Mouse (Mus musculus) spleen, adult 2 months (tissue): ENCODE results near the gene Aldh16a1. TPM values are rescaled to one million over a fixed set of nuclear protein-coding genes. Genes with fewer than 3 reads are reported as not detected.

Source experiments
- DNase-seq, 2 experiments: peaks; one replicate each; pipeline versions ENCODE4 v3.0.0 to v3.0.0-alpha.2; 2012 to 2021; ENCODE audit warnings: low spot score in 2 of 2, low read depth in 1 of 2
- H3K27ac ChIP-seq: fragments of 200-500 bp; 2 replicates; pipeline ENCODE4 v1.5.1; 2012; ENCODE audit warnings: low read length, inconsistent platforms; ENCODE audit not compliant: insufficient read depth
- H3K27me3 ChIP-seq: fragments of 200-500 bp; 2 replicates; pipeline ENCODE4 v1.6.1; 2012; ENCODE audit warnings: mild to moderate bottlenecking, moderate library complexity, low read length, inconsistent platforms; ENCODE audit not compliant: control insufficient read depth, insufficient read depth
- H3K36me3 ChIP-seq: fragments of 200-500 bp; 2 replicates; pipeline ENCODE4 v1.6.1; 2012; ENCODE audit warnings: mild to moderate bottlenecking, low read length, inconsistent platforms; ENCODE audit not compliant: control insufficient read depth, insufficient read depth
- H3K4me1 ChIP-seq: fragments of 200-500 bp; 2 replicates; pipeline ENCODE4 v1.6.1; 2011; ENCODE audit warnings: inconsistent platforms; ENCODE audit not compliant: control insufficient read depth, insufficient read depth, insufficient read length
- H3K4me3 ChIP-seq: fragments of 200-500 bp; 2 replicates; pipeline ENCODE4 v1.5.1; 2011; ENCODE audit warnings: mild to moderate bottlenecking, inconsistent platforms; ENCODE audit not compliant: insufficient read depth, insufficient read length; ENCODE audit errors: extremely low read depth
- CTCF ChIP-seq: fragments of 200-500 bp; IDR thresholded peaks from 2 replicates; pipeline ENCODE4 v1.5.1; 2011; ENCODE audit warnings: mild to moderate bottlenecking, inconsistent platforms; ENCODE audit not compliant: insufficient read depth, insufficient read length, insufficient replicate concordance; ENCODE audit errors: extremely low read depth
- POLR2A ChIP-seq: fragments of 200-500 bp; IDR thresholded peaks from 2 replicates; pipeline ENCODE4 v1.6.1; 2011; ENCODE audit warnings: low read depth, low read length, inconsistent platforms
- WGBS: fragments of 180-500 bp; shearing (Covaris S2); methylation state at CpG from one replicate; pipeline ENCODE4 v1.1.7; 2018; 5-methylcytosine and 5-hydroxymethylcytosine counted together
- polyA plus RNA-seq: library from polyadenylated mRNA; depleted of rRNA; stranded (reverse); fragments of >200 nt; gene quantifications from 2 replicates; pipeline ENCODE4 v1.2.3, GENCODE M21; 2012

The Aldh16a1 gene
- polyA plus RNA-seq, 1 experiment: 93.0 TPM

DNA sequence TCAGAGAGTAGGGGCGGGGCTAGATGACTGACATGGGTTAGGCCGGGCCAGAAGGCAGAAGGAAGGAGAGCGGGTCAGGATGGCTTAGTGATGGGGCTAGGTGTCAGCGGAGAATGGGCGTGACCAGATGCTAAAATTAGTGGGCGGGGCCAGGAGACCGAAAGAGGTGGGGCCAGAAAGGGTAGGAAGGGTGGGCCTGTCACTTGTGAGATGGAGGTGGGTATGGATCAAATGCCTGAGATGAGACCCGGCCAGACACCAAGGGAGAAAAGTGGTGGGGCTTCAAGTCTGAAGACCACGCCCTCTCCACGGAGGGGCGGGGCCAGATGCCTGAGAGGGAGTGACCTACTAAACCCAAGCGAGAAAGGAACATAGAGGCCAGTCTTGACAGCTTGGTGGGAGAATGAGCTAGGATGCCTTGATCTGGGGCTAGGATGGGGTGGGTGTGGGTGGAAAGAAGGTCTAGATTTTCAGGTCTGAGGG lies 19.8 kb downstream of the Aldh16a1 start:
- no peaks in the 10 kb centered on the region for H3K27me3 ChIP-seq
- H3K27ac ChIP-seq: 0 out of 2 replicates have a peak overlapping the region, but pooled peaks have one; percentile 68
- 25% methylated on average over 12 of the region's 12 CpGs for WGBS
- no peak overlapping the region; the same call in 1 of the 2 replicates for H3K4me3 ChIP-seq
- DNase-seq: no peak
- TF ChIP-seq CTCF (no peak), POLR2A (no peak)
- H3K36me3 ChIP-seq: peaks cover 8% of the 10 kb centered on the region
- H3K4me1 ChIP-seq: peaks cover 5% of the 10 kb centered on the region; the same call in 1 of the 2 replicates

GRCm38 (mm10) chr7:45133446-45134159 lies 20.8 kb downstream of the Aldh16a1 start:
- Histone ChIP-seq H3K4me1 (peaks cover 5% of the 10 kb centered on the region; the same call in 1 of the 2 replicates), H3K36me3 (peaks cover 8% of the 10 kb centered on the region), H3K27ac (no peak overlapping the region), H3K4me3 (no peak overlapping the region), H3K27me3 (no peaks in the 10 kb centered on the region)
- TF ChIP-seq POLR2A (no peak), CTCF (peak; percentile 7; the same call in 1 of the 2 replicates)
- 91% methylated on average over 8 of the region's 8 CpGs for whole genome bisulfite sequencing
- no peak for DNase-seq

DNA sequence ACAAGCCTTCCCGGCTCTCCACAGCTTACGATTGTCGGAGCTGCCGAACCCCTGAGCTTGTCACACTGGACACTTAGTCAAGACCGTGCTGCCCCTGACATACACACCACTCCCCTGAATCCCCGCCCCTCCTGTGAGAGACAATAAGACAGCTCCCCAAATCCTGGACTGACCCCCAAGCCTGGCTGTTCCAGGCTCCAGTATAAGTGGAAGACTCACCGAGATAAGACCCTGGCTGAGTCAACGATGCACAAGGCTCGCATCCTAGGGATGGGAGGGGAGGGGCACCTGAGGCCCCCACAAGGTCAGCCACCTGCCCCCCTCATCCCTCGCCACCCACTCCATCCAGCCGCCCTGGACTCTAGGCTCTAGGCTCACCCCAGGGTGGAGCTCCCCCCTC lies 22.5 kb downstream of the Aldh16a1 start:
- 98% methylated on average over 11 of the region's 11 CpGs for WGBS
- no peak for DNase-seq
- Histone ChIP-seq H3K4me1 (peaks cover 5% of the 10 kb centered on the region; the same call in 1 of the 2 replicates), H3K27ac (no peak overlapping the region), H3K36me3 (peaks cover 12% of the 10 kb centered on the region), H3K4me3 (no peak overlapping the region), H3K27me3 (no peaks in the 10 kb centered on the region)
- no peak for TF ChIP-seq POLR2A
- no peak for TF ChIP-seq CTCF

GRCm38 (mm10) chr7:45129776-45130512 lies 24.4 kb downstream of the Aldh16a1 start:
- H3K4me3 ChIP-seq: no peak overlapping the region
- TF ChIP-seq CTCF (no peak), POLR2A (no peak)
- no peak for DNase-seq
- no peak overlapping the region for H3K27ac ChIP-seq
- H3K4me1 ChIP-seq: peaks cover 3% of the 10 kb centered on the region; the same call in 1 of the 2 replicates
- H3K27me3 ChIP-seq: no peaks in the 10 kb centered on the region
- WGBS: 75% methylated on average over 15 of the region's 15 CpGs
- peaks cover 29% of the 10 kb centered on the region for H3K36me3 ChIP-seq

GRCm38 (mm10) chr7:45129318-45129717 lies 25.1 kb downstream of the Aldh16a1 start:
- Histone ChIP-seq H3K27ac (peak overlapping the region; percentile 85), H3K4me1 (peaks cover 3% of the 10 kb centered on the region; the same call in 1 of the 2 replicates), H3K36me3 (peaks cover 29% of the 10 kb centered on the region), H3K4me3 (peak overlapping the region; percentile 60), H3K27me3 (no peaks in the 10 kb centered on the region)
- 3% methylated on average over 17 of the region's 17 CpGs for WGBS
- no peak for DNase-seq
- TF ChIP-seq CTCF: no peak
- no peak; the same call in 1 of the 2 replicates for TF ChIP-seq POLR2A

DNA sequence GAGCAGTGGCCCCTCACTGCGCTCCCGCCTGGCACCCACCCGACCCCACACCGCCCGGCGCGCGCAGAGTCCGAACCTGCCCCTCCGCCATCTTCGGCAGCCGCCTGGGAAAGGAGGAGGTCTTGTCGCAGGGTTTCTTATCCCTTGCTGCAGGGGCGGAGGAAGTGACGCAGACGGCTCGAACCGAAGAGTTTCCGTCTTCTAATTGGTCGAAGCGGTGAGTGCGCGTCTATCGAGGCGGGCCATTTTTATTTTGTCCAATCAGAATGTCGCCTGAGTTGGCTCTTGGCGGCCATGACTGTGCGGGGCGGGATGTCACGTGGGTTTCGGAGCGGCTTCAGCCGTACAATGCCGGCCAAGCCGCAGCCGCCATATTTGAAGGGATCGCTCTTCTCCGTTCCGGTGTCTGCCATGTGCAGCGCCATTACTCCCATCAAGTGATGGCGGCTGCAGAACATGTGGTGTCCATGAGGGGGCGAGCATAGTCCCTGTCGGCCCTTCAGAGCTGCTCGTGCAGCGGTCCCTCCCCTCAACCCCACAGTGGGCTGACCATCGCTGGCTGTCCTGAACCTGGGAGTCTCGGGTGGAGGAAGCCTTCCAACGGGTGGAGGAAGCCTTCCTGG lies 25.6 kb downstream of the Aldh16a1 start, which contains the start of gene Rpl13a:
TSS of gene Rpl13a (minus strand) at position 138 of the 623 bp plus-strand sequence.
- Histone ChIP-seq H3K27ac (peak within 1 kb of the TSS; percentile 88), H3K4me1 (peaks cover 3% of the 10 kb centered on the region; the same call in 1 of the 2 replicates), H3K36me3 (peaks cover 29% of the 10 kb centered on the region), H3K27me3 (no peaks in the 10 kb centered on the region), H3K4me3 (peak within 1 kb of the TSS; percentile 91)
- under 1% methylated on average over 47 of the region's 48 CpGs for WGBS
- DNase-seq: peak; percentile 97 to 99
- TF ChIP-seq CTCF (peak; percentile 79; the same call in 1 of the 2 replicates), POLR2A (peak; percentile 97)
